Mouse (Mus musculus) layer of hippocampus, adult 2 months (tissue): ENCODE results near the gene Sf3a2. TPM values are rescaled to one million over a fixed set of nuclear protein-coding genes. Genes with fewer than 3 reads are reported as not detected.
"Not testable (repeated sequence)": the region's sequence is repeated elsewhere in the genome, so short reads cannot be mapped to it uniquely, and the experiment has no call there.

Source experiments
- DNase-seq, 2 experiments: peaks; one replicate each; pipeline ENCODE4 v3.0.0; 2022; ENCODE audit warnings: low spot score in 2 of 2
- H3K27ac ChIP-seq: fragments of 200-600 bp; 2 replicates; pipeline ENCODE4 v1.8.1; 2022
- H3K4me3 ChIP-seq: fragments of 200-600 bp; 2 replicates; pipeline ENCODE4 v1.8.1; 2022; ENCODE audit warnings: mild to moderate bottlenecking
- CTCF ChIP-seq: fragments of 200-600 bp; conservative IDR thresholded peaks from 2 replicates; pipeline ENCODE4 v1.8.1; 2022; ENCODE audit warnings: antibody characterized with exemption, mild to moderate bottlenecking, moderate library complexity
- total RNA-seq, 2 experiments: library from RNA; stranded (reverse); gene quantifications; 2 replicates each; pipeline ENCODE4 v1.2.3; 2021

The Sf3a2 gene
- total RNA-seq, 2 experiments from 2014 or later = 51.7 to 55.1 TPM

GRCm38 (mm10) chr10:80808985-80809632 lies 11.1 kb downstream of the Sf3a2 start:
- Histone ChIP-seq H3K4me3 (peak overlapping the region; percentile 20; the same call in 1 of the 2 replicates), H3K27ac (peak overlapping the region; percentile 95)
- DNase-seq = no peak
- TF ChIP-seq CTCF = no peak

GRCm38 (mm10) chr10:80810084-80810483 lies 12.1 kb downstream of the Sf3a2 start:
- H3K4me3 ChIP-seq = no peak overlapping the region
- no peak for TF ChIP-seq CTCF

GRCm38 (mm10) chr10:80812391-80813041 lies 14.5 kb downstream of the Sf3a2 start:
- no peak for DNase-seq
- H3K4me3 ChIP-seq = no peak overlapping the region
- TF ChIP-seq CTCF = no peak
- no peak overlapping the region for H3K27ac ChIP-seq

More at GRCm38 (mm10) chr10:80810084-80810483, 12.1 kb downstream of the Sf3a2 start:
- peak overlapping the region; percentile 28; the same call in 1 of the 2 replicates for H3K27ac ChIP-seq
- no peak for DNase-seq

- Histone ChIP-seq H3K27ac (no peak within 1 kb of the TSS), H3K4me3 (no peak within 1 kb of the TSS)
- no peak for TF ChIP-seq CTCF
- DNase-seq = no peak
Measured at GRCm38 (mm10) chr10:80813366-80813765, 15.4 kb downstream of the Sf3a2 start, which contains the start of gene Jsrp1. TSS of gene Jsrp1 (minus strand) at chr10:80813498.

GRCm38 (mm10) chr10:80814800-80815199 lies 16.8 kb downstream of the Sf3a2 start:
- DNase-seq = no peak
- no peak overlapping the region for H3K4me3 ChIP-seq
- H3K27ac ChIP-seq = no peak overlapping the region
- TF ChIP-seq CTCF = peak; percentile 55

GRCm38 (mm10) chr10:80816303-80816702 lies 18.3 kb downstream of the Sf3a2 start:
- H3K27ac ChIP-seq, H3K4me3 ChIP-seq, DNase-seq: not testable (repeated sequence)

- no peak for TF ChIP-seq CTCF
- DNase-seq = no peak
- Histone ChIP-seq H3K27ac (no peak overlapping the region), H3K4me3 (no peak overlapping the region)
Measured at GRCm38 (mm10) chr10:80817164-80817563, 19.2 kb downstream of the Sf3a2 start.

GRCm38 (mm10) chr10:80817955-80818354 lies 20.0 kb downstream of the Sf3a2 start:
- H3K27ac ChIP-seq, H3K4me3 ChIP-seq, DNase-seq: not testable (repeated sequence)
- TF ChIP-seq CTCF = peak; percentile 62

- DNase-seq = no peak
- Histone ChIP-seq H3K4me3 (no peak overlapping the region), H3K27ac (no peak overlapping the region)
- TF ChIP-seq CTCF = no peak
Measured at GRCm38 (mm10) chr10:80818599-80819281, 20.7 kb downstream of the Sf3a2 start.

GRCm38 (mm10) chr10:80819406-80819805 lies 21.4 kb downstream of the Sf3a2 start:
- Histone ChIP-seq H3K4me3 (no peak overlapping the region), H3K27ac (no peak overlapping the region)
- DNase-seq = no peak
- no peak for TF ChIP-seq CTCF

GRCm38 (mm10) chr10:80821991-80822390 lies 24.0 kb downstream of the Sf3a2 start:
- Histone ChIP-seq H3K4me3 (no peak overlapping the region), H3K27ac (no peak overlapping the region)
- peak; percentile 91 for TF ChIP-seq CTCF
- no peak for DNase-seq

- Histone ChIP-seq H3K27ac (no peak overlapping the region), H3K4me3 (no peak overlapping the region)
- DNase-seq = no peak
- no peak for TF ChIP-seq CTCF
Measured at GRCm38 (mm10) chr10:80822528-80822927, 24.5 kb downstream of the Sf3a2 start.

GRCm38 (mm10) chr10:80823316-80823715 lies 25.3 kb downstream of the Sf3a2 start:
- Histone ChIP-seq H3K27ac (no peak overlapping the region), H3K4me3 (no peak overlapping the region)
- no peak for DNase-seq
- TF ChIP-seq CTCF = no peak
